Mouse (Mus musculus) hindbrain, embryonic 10.5 days (tissue): ENCODE measurements around the gene Knstrn. TPM values are rescaled to one million over a fixed set of nuclear protein-coding genes. Genes with fewer than 3 reads are reported as not detected.

Experiments used
- DNase-seq: peaks from one replicate; pipeline ENCODE4 v3.0.0-alpha.2; 2017; ENCODE audit warnings: low spot score
- H3K27ac ChIP-seq: fragments of 300-500 bp; sonication (generic); 2 replicates; pipeline ENCODE4 v1.5.1; 2016; ENCODE audit warnings: mild to moderate bottlenecking, moderate library complexity
- H3K27me3 ChIP-seq: fragments of 300-500 bp; sonication (generic); 2 replicates; pipeline ENCODE4 v1.6.1; 2016; ENCODE audit warnings: mild to moderate bottlenecking; ENCODE audit not compliant: poor library complexity, insufficient read depth, severe bottlenecking
- H3K36me3 ChIP-seq: fragments of 300-500 bp; sonication (generic); 2 replicates; pipeline ENCODE4 v1.6.1; 2016; ENCODE audit warnings: mild to moderate bottlenecking, moderate library complexity
- H3K4me1 ChIP-seq: fragments of 300-500 bp; sonication (generic); replicated peaks from 2 replicates; pipeline ENCODE4 v1.6.1; 2016; ENCODE audit warnings: mild to moderate bottlenecking
- H3K4me3 ChIP-seq: fragments of 300-500 bp; sonication (generic); 2 replicates; pipeline ENCODE4 v1.5.1; 2016; ENCODE audit warnings: mild to moderate bottlenecking, moderate library complexity
- H3K9me3 ChIP-seq: fragments of 300-500 bp; sonication (generic); 2 replicates; pipeline ENCODE4 v1.6.1; 2016; ENCODE audit warnings: mild to moderate bottlenecking, moderate library complexity
- WGBS: fragments of 180-500 bp; shearing (Covaris S2); methylation state at CpG from one replicate; pipeline ENCODE4 v1.1.7; 2016; 5-methylcytosine and 5-hydroxymethylcytosine counted together
- polyA plus RNA-seq: library from polyadenylated mRNA; unstranded; fragments of >200 nt; fragmentation: Nextera tagmentation; extraction: Ambion mirVana; gene quantifications from 2 replicates; pipeline ENCODE4 v1.2.1, GENCODE M21; 2016

Gene Knstrn
- polyA plus RNA-seq, 1 experiment from 2014 or later: 148 TPM

DNA sequence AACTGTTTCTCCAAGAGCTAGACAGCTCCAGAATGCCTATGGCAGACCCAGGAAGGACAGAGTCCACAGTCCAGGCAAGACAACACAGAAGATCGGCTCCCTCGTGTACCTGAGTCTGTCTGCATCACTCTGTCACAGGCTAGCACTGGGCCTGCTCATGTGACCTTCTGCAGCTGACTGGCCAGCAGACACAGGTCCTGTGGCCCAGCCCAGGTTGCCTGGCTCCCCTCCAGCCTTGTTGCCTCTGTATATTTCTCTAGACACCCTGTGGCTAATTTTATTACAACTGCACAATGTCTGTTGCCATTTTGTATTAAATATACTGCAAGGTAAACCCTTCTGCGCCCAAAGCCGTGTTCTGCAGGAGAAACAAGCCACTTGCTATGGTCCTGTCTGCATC is 67.2 kb downstream of the Knstrn start:
- no peak overlapping the region for H3K4me3 ChIP-seq
- H3K4me1 ChIP-seq: peaks cover 7% of the 10 kb centered on the region
- WGBS: 84% methylated on average over 4 of the region's 4 CpGs
- no peaks in the 10 kb centered on the region for H3K9me3 ChIP-seq
- no peak overlapping the region for H3K27ac ChIP-seq
- H3K36me3 ChIP-seq: peaks cover 40% of the 10 kb centered on the region
- no peak for DNase-seq
- peaks cover 30% of the 10 kb centered on the region for H3K27me3 ChIP-seq

DNA sequence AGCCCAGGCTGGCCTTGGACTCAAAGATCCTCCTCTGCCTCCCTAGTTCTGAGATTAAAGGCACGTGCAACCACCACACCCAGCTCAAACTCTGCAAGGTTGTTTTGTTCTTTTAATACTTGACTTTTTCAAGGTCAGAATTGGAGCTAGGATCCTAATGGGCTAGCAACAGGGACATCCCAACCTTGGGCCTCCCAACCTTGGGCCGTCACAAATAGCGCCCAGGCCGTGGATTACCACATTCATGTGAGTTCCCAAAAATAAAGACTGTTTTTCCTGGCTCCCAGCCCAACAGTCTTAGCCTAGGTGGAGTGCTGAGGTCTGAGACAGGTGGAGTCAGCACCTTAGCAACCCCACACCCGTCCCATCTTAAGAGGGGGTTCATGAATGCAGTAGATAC is 68.2 kb downstream of the Knstrn start:
- Histone ChIP-seq H3K27me3 (peaks cover 39% of the 10 kb centered on the region), H3K27ac (no peak overlapping the region), H3K9me3 (no peaks in the 10 kb centered on the region), H3K4me1 (peaks cover 7% of the 10 kb centered on the region), H3K36me3 (peaks cover 31% of the 10 kb centered on the region), H3K4me3 (no peak overlapping the region)
- WGBS: 85% methylated on average over 5 of the region's 5 CpGs
- no peak for DNase-seq

DNA sequence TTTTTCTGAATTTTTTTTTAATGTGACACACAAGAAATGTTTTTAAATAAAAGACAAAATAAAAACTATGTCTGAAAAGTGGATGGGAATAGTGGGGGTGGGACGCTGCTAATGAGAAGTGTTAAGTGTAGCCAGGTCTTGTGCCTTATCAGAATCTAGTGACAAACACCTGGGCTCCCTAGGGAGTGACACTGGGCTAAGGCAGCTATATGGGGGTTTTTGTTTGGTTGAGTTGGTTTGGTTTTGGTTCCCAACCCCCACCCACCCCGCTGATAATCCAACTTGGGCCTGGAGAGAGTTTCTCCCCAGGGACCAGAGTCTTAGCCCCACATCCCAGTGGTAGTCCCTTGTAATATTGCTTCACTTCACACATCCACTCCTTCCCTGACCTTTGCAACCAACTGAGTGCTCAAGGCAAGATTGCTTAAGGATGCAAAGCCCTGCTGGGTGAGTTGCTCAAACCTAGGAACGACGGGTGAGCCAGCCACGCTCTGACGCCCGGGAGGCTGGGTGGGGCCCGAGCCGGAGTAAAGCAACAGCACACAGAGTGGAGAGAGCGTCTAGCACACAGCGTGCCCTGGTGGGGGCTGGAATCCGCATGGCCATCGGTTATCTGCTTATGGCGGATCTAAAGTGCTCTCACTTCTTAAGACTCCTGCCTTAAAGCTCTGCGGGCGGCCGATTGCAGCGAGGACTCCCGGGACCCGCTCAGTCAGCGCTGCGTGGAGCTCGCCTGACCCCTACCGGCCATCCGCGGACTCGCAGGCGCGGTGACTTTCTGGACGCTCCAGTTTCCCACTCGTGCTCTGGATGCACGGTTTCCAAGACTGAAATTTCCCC is 69.3 kb downstream of the Knstrn start:
- Histone ChIP-seq H3K27ac (peak overlapping the region; percentile 82), H3K27me3 (peaks cover 50% of the 10 kb centered on the region)
- 2% methylated on average over 32 of the region's 32 CpGs for WGBS

DNA sequence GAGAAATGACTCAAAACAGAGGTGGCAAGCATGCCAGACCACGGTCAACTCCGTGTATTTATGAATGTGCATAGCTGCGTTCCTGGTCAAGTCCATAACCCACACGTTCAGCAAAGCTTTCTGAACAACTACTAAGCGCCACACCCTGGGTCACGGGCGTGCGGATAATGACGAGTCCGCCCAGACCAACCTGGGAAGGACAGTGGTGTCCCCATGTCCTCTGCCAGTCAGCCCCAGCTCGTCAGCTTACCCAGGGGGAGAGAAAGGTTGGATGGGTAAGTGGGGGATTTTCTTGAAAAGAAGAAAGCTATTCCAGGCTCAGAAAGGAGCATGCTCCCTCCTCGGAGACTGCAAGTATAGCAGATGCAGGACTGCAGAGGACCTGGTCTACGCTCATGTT is 73.6 kb downstream of the Knstrn start:
- DNase-seq: no peak
- no peaks in the 10 kb centered on the region for H3K36me3 ChIP-seq
- WGBS: 75% methylated on average over 13 of the region's 13 CpGs
- no peak overlapping the region for H3K4me3 ChIP-seq
- peak overlapping the region; percentile 53; the same call in 1 of the 2 replicates for H3K27ac ChIP-seq
- H3K27me3 ChIP-seq: peaks cover 68% of the 10 kb centered on the region
- H3K4me1 ChIP-seq: peaks cover 13% of the 10 kb centered on the region
- H3K9me3 ChIP-seq: no peaks in the 10 kb centered on the region

More for the DNA sequence above, 69.3 kb downstream of the Knstrn start:
- Histone ChIP-seq H3K4me1 (peaks cover 13% of the 10 kb centered on the region), H3K36me3 (peaks cover 20% of the 10 kb centered on the region), H3K4me3 (peak overlapping the region; percentile 54), H3K9me3 (no peaks in the 10 kb centered on the region)
- peak; percentile 83 for DNase-seq

DNA sequence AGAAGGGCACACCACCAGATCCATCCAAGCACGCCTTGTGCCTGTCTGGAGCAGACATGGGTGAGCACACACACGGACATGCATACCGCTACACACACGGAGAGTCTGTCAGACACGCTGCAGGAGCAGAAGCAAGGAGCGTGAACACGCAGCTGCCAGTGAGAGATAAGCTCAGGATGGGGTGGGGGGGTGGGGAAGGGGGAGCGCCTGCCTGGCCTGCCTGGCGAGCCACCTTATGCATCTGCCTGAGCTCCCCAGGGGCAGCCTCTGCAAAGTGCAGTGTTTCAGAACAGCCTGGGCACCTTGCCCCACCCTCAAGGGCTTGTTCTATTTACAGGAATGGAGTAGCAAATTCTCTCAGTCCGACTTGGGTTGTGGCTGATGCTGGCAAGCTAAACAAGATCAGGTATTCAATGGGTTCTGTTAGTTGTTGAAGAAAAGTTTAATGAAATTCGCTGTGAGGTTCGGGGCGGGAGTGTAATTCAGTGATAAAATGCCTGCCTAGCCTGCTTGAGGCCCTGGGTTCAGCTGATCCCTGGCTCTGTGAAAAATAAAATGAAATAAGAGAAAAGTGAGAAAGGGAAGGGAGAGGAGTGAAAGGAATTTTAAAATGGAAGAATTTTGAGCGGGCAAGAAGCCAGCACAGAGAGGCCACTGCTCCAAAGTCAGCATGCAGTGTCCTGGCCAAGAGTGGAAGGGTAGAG is 74.2 kb downstream of the Knstrn start:
- 30% methylated on average over 14 of the region's 14 CpGs for WGBS
- peaks cover 11% of the 10 kb centered on the region for H3K4me1 ChIP-seq
- H3K36me3 ChIP-seq: no peaks in the 10 kb centered on the region
- no peak overlapping the region for H3K4me3 ChIP-seq
- no peaks in the 10 kb centered on the region for H3K9me3 ChIP-seq
- DNase-seq: no peak
- peaks cover 71% of the 10 kb centered on the region for H3K27me3 ChIP-seq
- H3K27ac ChIP-seq: peak overlapping the region; percentile 53; the same call in 1 of the 2 replicates

DNA sequence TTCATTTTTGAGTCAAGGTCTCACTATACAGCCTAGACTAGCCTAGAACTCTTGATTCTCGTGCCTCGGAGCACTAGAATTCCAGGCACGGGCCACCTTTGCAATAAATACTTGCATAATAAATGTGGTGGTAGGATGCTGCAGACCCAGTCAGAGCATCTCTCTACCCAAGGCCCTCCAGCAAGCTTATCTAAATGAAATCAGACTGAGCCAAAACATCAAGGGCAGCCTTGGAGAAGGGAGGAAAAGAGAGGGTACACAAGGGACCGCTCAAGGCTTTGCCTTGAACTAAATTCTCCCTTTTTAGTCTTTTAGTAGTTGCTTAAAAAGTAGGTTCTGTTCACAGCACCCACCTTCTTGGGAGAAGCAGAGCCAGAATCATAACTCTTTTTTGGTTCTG is 77.4 kb downstream of the Knstrn start:
- Histone ChIP-seq H3K27me3 (peaks cover 77% of the 10 kb centered on the region), H3K27ac (no peak overlapping the region), H3K4me1 (peaks cover 10% of the 10 kb centered on the region), H3K36me3 (no peaks in the 10 kb centered on the region), H3K9me3 (no peaks in the 10 kb centered on the region), H3K4me3 (no peak overlapping the region)
- no peak for DNase-seq
- 86% methylated on average over 4 of the region's 4 CpGs for WGBS

DNA sequence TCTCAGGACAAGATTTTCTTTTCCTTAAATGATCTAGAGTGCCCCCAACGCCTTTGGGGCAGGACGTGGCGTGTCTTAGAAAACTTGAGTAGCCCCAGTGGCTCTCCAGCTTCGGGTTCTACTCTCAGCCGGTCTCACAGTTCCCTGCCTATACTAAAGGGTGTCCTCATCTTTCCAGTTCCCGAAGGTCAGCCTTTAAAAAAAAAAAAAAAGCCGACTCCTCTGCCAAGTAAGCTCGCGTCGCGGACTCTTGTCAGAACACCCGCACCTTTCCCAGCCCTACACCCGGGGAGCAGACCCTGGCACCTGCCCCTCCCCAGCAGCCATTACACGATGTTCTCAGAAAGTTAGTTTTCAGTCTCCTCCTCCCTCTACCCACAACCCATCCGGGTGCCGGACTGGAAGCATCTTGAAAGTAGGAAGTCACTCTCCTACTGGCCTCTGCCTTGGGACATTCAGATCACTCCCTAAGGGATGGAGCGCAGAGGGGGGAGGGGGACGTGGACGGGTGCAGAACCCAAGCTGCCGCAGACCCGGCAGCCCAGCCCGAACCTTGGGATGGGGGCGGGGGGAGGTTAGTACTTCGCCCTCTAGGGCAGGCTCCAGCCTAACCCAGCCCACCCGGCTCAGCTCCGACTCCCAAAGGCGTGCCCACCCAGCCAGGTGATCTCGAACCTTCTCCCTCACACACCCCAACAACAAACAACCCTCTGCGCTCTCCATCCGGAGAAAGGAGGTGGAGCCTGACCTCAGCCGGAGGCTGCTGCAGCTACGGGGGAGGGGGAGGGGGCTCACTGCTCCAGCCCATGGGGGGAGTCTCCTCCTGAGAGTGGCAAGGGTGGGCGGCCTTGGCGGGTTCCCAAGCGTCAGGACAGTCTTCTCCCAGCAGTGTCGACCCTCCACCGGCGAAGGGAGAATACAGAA is 82.4 kb downstream of the Knstrn start:
- Histone ChIP-seq H3K4me3 (peak overlapping the region; percentile 57), H3K27ac (peak overlapping the region; percentile 45), H3K9me3 (no peaks in the 10 kb centered on the region), H3K4me1 (peaks cover 51% of the 10 kb centered on the region), H3K36me3 (no peaks in the 10 kb centered on the region), H3K27me3 (peaks cover 92% of the 10 kb centered on the region)
- DNase-seq: peak; percentile 58
- WGBS: under 1% methylated on average over 38 of the region's 38 CpGs

DNA sequence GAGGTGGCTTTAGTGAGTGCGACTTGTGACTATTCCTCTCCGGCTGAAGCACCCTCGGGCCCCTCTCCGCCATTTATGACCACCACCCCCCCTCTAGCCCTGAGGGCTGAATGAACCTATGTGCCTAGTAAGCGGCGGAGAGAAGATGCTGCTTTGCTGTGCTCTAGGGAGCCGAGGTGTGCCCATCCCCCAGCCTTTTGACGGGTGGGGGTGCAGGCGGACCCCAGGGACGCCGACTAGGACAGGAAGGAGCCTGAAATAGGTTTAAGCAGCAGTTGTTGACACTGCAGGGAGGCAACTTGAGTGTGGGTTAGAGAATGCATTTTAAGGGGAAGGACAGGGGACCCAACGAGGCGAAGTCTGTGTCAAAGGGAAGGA is 83.1 kb downstream of the Knstrn start:
- peaks cover 55% of the 10 kb centered on the region for H3K4me1 ChIP-seq

DNA sequence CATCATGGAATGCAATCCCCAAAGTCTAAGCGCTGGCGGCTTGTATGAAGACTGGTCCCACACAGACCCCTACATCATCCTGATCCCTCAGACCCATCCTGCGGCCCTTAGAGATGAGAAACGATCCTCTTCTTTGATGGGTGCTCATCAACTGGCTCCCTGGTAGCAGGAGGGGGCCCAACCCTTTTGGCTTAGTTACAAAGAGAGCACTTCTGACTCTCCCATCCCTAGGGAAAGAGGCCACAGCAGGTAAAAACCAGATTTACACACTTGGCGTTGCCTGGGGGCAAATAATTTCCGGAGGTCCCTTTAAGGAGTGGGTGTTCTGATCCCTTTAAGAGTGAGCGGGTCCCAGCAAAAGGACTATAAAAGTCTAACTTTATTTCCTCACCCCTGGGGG is 83.6 kb downstream of the Knstrn start:
- peaks cover 85% of the 10 kb centered on the region for H3K27me3 ChIP-seq
- no peaks in the 10 kb centered on the region for H3K9me3 ChIP-seq
- 1% methylated on average over 7 of the region's 7 CpGs for whole genome bisulfite sequencing
- H3K36me3 ChIP-seq: no peaks in the 10 kb centered on the region
- DNase-seq: peak; percentile 21
- H3K4me3 ChIP-seq: peak overlapping the region; percentile 57
- H3K27ac ChIP-seq: no peak overlapping the region
- H3K4me1 ChIP-seq: peaks cover 58% of the 10 kb centered on the region

More for the DNA sequence above, 83.1 kb downstream of the Knstrn start:
- Histone ChIP-seq H3K27ac (peak overlapping the region; percentile 45; the same call in 1 of the 2 replicates), H3K36me3 (no peaks in the 10 kb centered on the region), H3K4me3 (peak overlapping the region; percentile 57), H3K27me3 (peaks cover 89% of the 10 kb centered on the region), H3K9me3 (no peaks in the 10 kb centered on the region)
- DNase-seq: peak; percentile 24
- WGBS: under 1% methylated on average over 13 of the region's 13 CpGs

DNA sequence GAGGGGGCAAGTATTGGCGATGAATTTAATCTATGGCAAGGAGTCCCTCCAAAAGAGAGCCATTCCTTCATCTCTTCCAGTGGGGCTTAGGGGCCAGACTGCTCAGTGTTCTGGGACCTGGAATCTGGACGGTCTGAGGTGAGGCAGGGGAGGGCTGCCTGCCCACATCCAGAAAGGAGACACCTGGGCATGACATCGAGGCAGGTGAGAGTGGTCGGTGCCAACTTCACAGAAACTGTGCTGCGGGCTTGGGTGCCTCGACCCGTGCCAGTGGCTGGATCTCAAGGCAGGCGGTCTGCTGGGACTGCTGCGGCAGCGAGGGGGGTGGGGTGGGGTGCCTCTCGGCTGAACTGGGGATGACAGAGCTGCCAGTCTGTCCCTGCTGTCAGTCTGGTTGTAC is 84.0 kb downstream of the Knstrn start:
- WGBS: under 1% methylated on average over 11 of the region's 11 CpGs
- no peaks in the 10 kb centered on the region for H3K36me3 ChIP-seq
- H3K9me3 ChIP-seq: no peaks in the 10 kb centered on the region
- peaks cover 83% of the 10 kb centered on the region for H3K27me3 ChIP-seq
- H3K4me3 ChIP-seq: peak overlapping the region; percentile 25
- H3K27ac ChIP-seq: no peak overlapping the region
- H3K4me1 ChIP-seq: peaks cover 62% of the 10 kb centered on the region
- no peak for DNase-seq

DNA sequence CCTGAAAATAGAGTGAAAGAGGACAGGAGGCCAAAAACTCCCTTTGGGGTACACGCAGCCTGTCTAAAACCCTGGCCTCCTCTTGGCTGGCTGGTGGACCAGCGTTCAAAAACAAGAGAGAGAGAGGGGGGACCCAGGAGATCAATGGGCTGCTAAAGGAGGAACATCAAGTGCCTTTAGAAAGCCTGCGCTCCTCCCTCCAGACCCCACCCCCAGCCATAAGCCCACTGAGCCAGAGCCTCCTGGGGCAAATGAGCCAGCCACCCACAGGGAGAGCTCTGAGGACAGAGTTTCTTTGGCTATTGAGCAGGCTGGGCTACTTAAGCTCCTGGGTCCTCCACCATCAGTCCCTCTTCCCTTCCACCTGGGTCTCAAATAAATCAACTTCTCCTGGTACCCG is 85.0 kb downstream of the Knstrn start:
- Histone ChIP-seq H3K27me3 (peaks cover 83% of the 10 kb centered on the region), H3K9me3 (no peaks in the 10 kb centered on the region), H3K27ac (no peak overlapping the region), H3K36me3 (no peaks in the 10 kb centered on the region), H3K4me3 (no peak overlapping the region), H3K4me1 (peaks cover 72% of the 10 kb centered on the region)
- DNase-seq: no peak
- WGBS: 0% methylated on average over 4 of the region's 4 CpGs

DNA sequence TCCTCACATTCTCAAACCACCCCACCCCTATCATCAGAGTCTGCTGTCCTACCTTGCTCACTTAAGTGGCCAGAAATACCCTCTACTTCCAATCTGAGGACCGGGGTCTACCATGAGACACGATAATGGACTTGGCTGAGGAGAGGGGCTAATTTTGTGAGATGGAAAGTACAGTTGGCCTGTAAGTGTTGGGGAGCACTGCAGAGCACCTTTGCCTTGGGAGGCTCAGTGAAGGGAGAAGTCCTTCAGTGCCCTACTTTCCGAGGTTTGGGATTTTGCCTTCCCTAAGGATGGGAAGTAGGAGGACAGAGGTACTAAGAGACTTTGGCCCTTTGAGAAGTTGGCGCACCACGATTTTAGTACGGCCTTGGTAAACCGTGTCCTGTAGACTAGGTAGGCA is 85.5 kb downstream of the Knstrn start:
- Histone ChIP-seq H3K36me3 (no peaks in the 10 kb centered on the region), H3K27ac (no peak overlapping the region), H3K4me3 (peak overlapping the region; percentile 96; the same call in 1 of the 2 replicates), H3K27me3 (peaks cover 83% of the 10 kb centered on the region), H3K4me1 (peaks cover 77% of the 10 kb centered on the region), H3K9me3 (no peaks in the 10 kb centered on the region)
- 11% methylated on average over 7 of the region's 7 CpGs for WGBS
- DNase-seq: peak; percentile 15
